ENCODE assay signal across 14 mouse cellular contexts in genomic region chr13:108060936-108061578, GRCm38 (mm10). TPM values are rescaled to one million over a fixed set of nuclear protein-coding genes. Genes with fewer than 3 reads are reported as not detected.
DNase-seq lines count a peak whose midpoint lies in the region; ATAC-seq lines count a peak whose summit lies in the region.
"Had no signal": no experiment of that assay in that cellular context is flagged by ENCODE, and none has a peak within 500 bp of the region (broad histone marks: within the 10 kb centered on the region; RNA-seq: fewer than 3 reads in every experiment).

No protein-coding gene starts in this region.

- no peak for ATAC-seq in megakaryocyte, adult 5-6 weeks (ENCODE audit: poor library complexity, severe bottlenecking)
- no peak for ATAC-seq in midbrain, embryonic 13.5 days
- no peak for ATAC-seq in activated CD4-positive, CD25-positive, alpha-beta regulatory T cell, adult 4 months
- ATAC-seq: intestine, embryonic 15.5 days; liver, postnatal 0 days had no signal

- H3K4me1 ChIP-seq in megakaryocyte, embryonic 14.5 days: peaks cover 36% of the 10 kb centered on the region
- peaks cover 38% of the 10 kb centered on the region for H3K4me1 ChIP-seq in midbrain, embryonic 13.5 days (replicated peaks)

- no peaks in the 10 kb centered on the region for H3K9me3 ChIP-seq in megakaryocyte, embryonic 14.5 days
- no peaks in the 10 kb centered on the region for H3K9me3 ChIP-seq in midbrain, embryonic 13.5 days
- H3K9me3 ChIP-seq: G1E; intestine, embryonic 15.5 days; limb, embryonic 13.5 days had no signal

- no peak overlapping the region; the same call in 1 of the 2 replicates for H3K4me2 ChIP-seq in midbrain, embryonic 13.5 days (replicated peaks)
- H3K4me2 ChIP-seq: intestine, embryonic 15.5 days; limb, embryonic 13.5 days had no signal

- WGBS in midbrain, embryonic 13.5 days: 16% methylated on average over 8 of the region's 8 CpGs

- 0 out of 2 replicates have a peak overlapping the region, but pooled peaks have one; percentile 25 for H3K27ac ChIP-seq in midbrain, embryonic 13.5 days
- H3K27ac ChIP-seq: intestine, embryonic 15.5 days; limb, embryonic 13.5 days had no signal

- H3K4me3 ChIP-seq in megakaryocyte, embryonic 14.5 days (replicated peaks): peak overlapping the region; percentile 2
- H3K4me3 ChIP-seq in midbrain, embryonic 13.5 days (replicated peaks): no peak overlapping the region
- H3K4me3 ChIP-seq: intestine, embryonic 15.5 days; limb, embryonic 13.5 days had no signal

- H3K9ac ChIP-seq in midbrain, embryonic 13.5 days (replicated peaks): no peak overlapping the region
- H3K9ac ChIP-seq: intestine, embryonic 15.5 days; limb, embryonic 13.5 days; liver, postnatal 0 days had no signal

- no peaks in the 10 kb centered on the region for H3K36me3 ChIP-seq in megakaryocyte, embryonic 14.5 days (replicated peaks; ENCODE audit: low read length)
- no peaks in the 10 kb centered on the region for H3K36me3 ChIP-seq in midbrain, embryonic 13.5 days
- H3K36me3 ChIP-seq: intestine, embryonic 15.5 days; limb, embryonic 13.5 days had no signal

- H3K27me3 ChIP-seq in megakaryocyte, embryonic 14.5 days (replicated peaks): no peaks in the 10 kb centered on the region
- H3K27me3 ChIP-seq in midbrain, embryonic 13.5 days: 0 out of 2 replicates have a peak, but pooled peaks cover 6% of the 10 kb centered on the region
- H3K27me3 ChIP-seq: intestine, embryonic 15.5 days; limb, embryonic 13.5 days had no signal

- DNase-seq in embryo, embryonic 10.5 days (ENCODE audit: low spot score): peak; percentile 30
- DNase-seq in embryo, embryonic 9.5 days (ENCODE audit: extremely low spot score): no peak
- peak; percentile 45 for DNase-seq in kidney, adult 9 months
- no peak for DNase-seq in kidney, adult 11 months
- DNase-seq: heart, adult 18-20 months; liver, postnatal 0 days; thymus, postnatal 4 days had no signal

RNA-seq across cellular contexts. Expression of gene Smim15, which starts 16.8 kb away (rescaled TPM):
- polyA plus RNA-seq in megakaryocyte, embryonic 14.5 days (2012; ENCODE audit: insufficient read depth, low replicate concordance): 1.1 and 7.4 TPM in 2 replicates
- total RNA-seq in megakaryocyte, adult 5-6 weeks (2015): 72.6 and 76.1 TPM in 2 replicates
- total RNA-seq in megakaryocyte, adult 5-6 weeks (2017): 162 and 166 TPM in 2 replicates
- polyA plus RNA-seq in midbrain, embryonic 13.5 days (2015; fragmentation: Nextera tagmentation; extraction: Ambion mirVana): 41.2 and 41.4 TPM in 2 replicates
- 100 to 1,000 TPM in 1 of 2 experiments, 10 to 100 TPM in 1; 94.4 to 104 TPM for polyA plus RNA-seq in activated CD4-positive, CD25-positive, alpha-beta regulatory T cell, adult 4 months (2017; shearing (Covaris generic))

Comparison
In these comparisons a context has a peak if more than half of its experiments do, and no peak if none do; other contexts are left out.
1. DNase-seq: peak in embryo, embryonic 10.5 days (single experiment) and kidney, adult 9 months (single experiment); none in embryo, embryonic 9.5 days (single experiment) and kidney, adult 11 months (single experiment).